Mouse (Mus musculus) midbrain, embryonic 11.5 days (tissue): ENCODE measurements around the gene Emid1. TPM values are rescaled to one million over a fixed set of nuclear protein-coding genes. Genes with fewer than 3 reads are reported as not detected.

ENCODE experiments used
- ATAC-seq: fragments of 200-750 bp; cut with Nextera tagmentation; 2 replicates; pipeline ENCODE4 v1.8.0; 2017; ENCODE audit warnings: moderate TSS enrichment, moderate library complexity; ENCODE audit not compliant: low FRiP score
- DNase-seq: peaks from one replicate; pipeline ENCODE4 v3.0.0; 2015; ENCODE audit warnings: low spot score; ENCODE audit errors: missing footprints
- H3K27ac ChIP-seq: fragments of 300-500 bp; sonication (generic); 2 replicates; pipeline ENCODE4 v1.5.1; 2014; ENCODE audit warnings: low read depth, low read length
- H3K27me3 ChIP-seq: fragments of 300-500 bp; sonication (generic); 2 replicates; pipeline ENCODE4 v1.6.1; 2014; ENCODE audit warnings: mild to moderate bottlenecking, low read length, moderate library complexity, mixed read lengths; ENCODE audit not compliant: control insufficient read depth, insufficient read depth
- H3K36me3 ChIP-seq: fragments of 300-500 bp; sonication (generic); 2 replicates; pipeline ENCODE4 v1.6.1; 2014; ENCODE audit warnings: mild to moderate bottlenecking, low read length, moderate library complexity, mixed read lengths; ENCODE audit not compliant: control insufficient read depth, insufficient read depth
- H3K4me1 ChIP-seq: fragments of 300-500 bp; sonication (generic); 2 replicates; pipeline ENCODE4 v1.6.1; 2014; ENCODE audit warnings: low read length; ENCODE audit not compliant: control insufficient read depth, insufficient read depth
- H3K4me2 ChIP-seq: fragments of 300-500 bp; sonication (generic); 2 replicates; pipeline ENCODE4 v1.6.1; 2014; ENCODE audit warnings: mild to moderate bottlenecking, moderate library complexity
- H3K4me3 ChIP-seq: fragments of 300-500 bp; sonication (generic); 2 replicates; pipeline ENCODE4 v1.5.1; 2014; ENCODE audit warnings: low read depth, low read length
- H3K9ac ChIP-seq: fragments of 300-500 bp; sonication (generic); 2 replicates; pipeline ENCODE4 v1.6.1; 2014; ENCODE audit warnings: low read length
- H3K9me3 ChIP-seq: fragments of 300-500 bp; sonication (generic); 2 replicates; pipeline ENCODE4 v1.6.1; 2016; ENCODE audit warnings: low read length; ENCODE audit not compliant: control insufficient read depth
- WGBS: fragments of 180-500 bp; shearing (Covaris S2); extraction: QIAGEN DNeasy Blood & Tissue Kit; methylation state at CpG from one replicate; pipeline ENCODE4 v1.1.7; 2014; 5-methylcytosine and 5-hydroxymethylcytosine counted together
- polyA plus RNA-seq: library from polyadenylated mRNA; unstranded; fragments of >200 nt; fragmentation: Nextera tagmentation; extraction: Ambion mirVana; gene quantifications from 2 replicates; pipeline ENCODE4 v1.2.1, GENCODE M21; 2014

The Emid1 gene
- polyA plus RNA-seq, 1 experiment from 2014 or later, result 13.7 TPM

- no peak overlapping the region for H3K27ac ChIP-seq
- WGBS, result 63% methylated on average over 9 of the region's 9 CpGs
- ATAC-seq (no peak), DNase-seq (no peak)
- H3K27me3 ChIP-seq, result no peaks in the 10 kb centered on the region
- no peaks in the 10 kb centered on the region for H3K36me3 ChIP-seq
- H3K4me1 ChIP-seq, result peaks cover 5% of the 10 kb centered on the region; the same call in 1 of the 2 replicates
- H3K4me2 ChIP-seq, result no peak overlapping the region
- no peak overlapping the region for H3K4me3 ChIP-seq
- H3K9me3 ChIP-seq, result no peaks in the 10 kb centered on the region
- H3K9ac ChIP-seq, result no peak overlapping the region
These were observed 32.8 kb upstream of the Emid1 start for GRCm38 (mm10) chr11:5184832-5185231.

- ATAC-seq (peak; percentile 50; the same call in 1 of the 2 replicates), DNase-seq (no peak)
- H3K4me1 ChIP-seq, result peaks cover 5% of the 10 kb centered on the region; the same call in 1 of the 2 replicates
- no peaks in the 10 kb centered on the region for H3K36me3 ChIP-seq
- H3K27me3 ChIP-seq, result no peaks in the 10 kb centered on the region
- H3K9me3 ChIP-seq, result no peaks in the 10 kb centered on the region
- H3K27ac ChIP-seq, result no peak overlapping the region
- no peak overlapping the region for H3K9ac ChIP-seq
- no peak overlapping the region for H3K4me2 ChIP-seq
- 22% methylated on average over 9 of the region's 9 CpGs for WGBS
- H3K4me3 ChIP-seq, result no peak overlapping the region
These were observed 32.2 kb upstream of the Emid1 start for GRCm38 (mm10) chr11:5184250-5184649.

- Histone ChIP-seq H3K36me3 (no peaks in the 10 kb centered on the region), H3K27me3 (no peaks in the 10 kb centered on the region), H3K4me1 (peaks cover 5% of the 10 kb centered on the region; the same call in 1 of the 2 replicates), H3K9me3 (no peaks in the 10 kb centered on the region), H3K27ac (no peak overlapping the region), H3K4me2 (no peak overlapping the region), H3K4me3 (no peak overlapping the region), H3K9ac (no peak overlapping the region)
- no peak for DNase-seq
- WGBS, result 70% methylated on average over 4 of the region's 4 CpGs
- ATAC-seq, result no peak
These were observed 30.8 kb upstream of the Emid1 start for GRCm38 (mm10) chr11:5182870-5183269.

GRCm38 (mm10) chr11:5181850-5182404 lies 29.9 kb upstream of the Emid1 start:
- WGBS, result 23% methylated on average over 13 of the region's 13 CpGs
- Histone ChIP-seq H3K27me3 (no peaks in the 10 kb centered on the region), H3K9me3 (no peaks in the 10 kb centered on the region), H3K4me2 (no peak overlapping the region), H3K4me3 (no peak overlapping the region), H3K27ac (no peak overlapping the region), H3K36me3 (no peaks in the 10 kb centered on the region), H3K9ac (no peak overlapping the region), H3K4me1 (peaks cover 5% of the 10 kb centered on the region; the same call in 1 of the 2 replicates)
- 0 out of 2 replicates have a peak, but pooled peaks have one; percentile 50 for ATAC-seq
- DNase-seq, result peak; percentile 99

GRCm38 (mm10) chr11:5179391-5179790 lies 27.3 kb upstream of the Emid1 start:
- ATAC-seq, result no peak
- WGBS, result 55% methylated on average over 8 of the region's 8 CpGs
- H3K36me3 ChIP-seq, result no peaks in the 10 kb centered on the region
- H3K27ac ChIP-seq, result no peak overlapping the region
- H3K27me3 ChIP-seq, result no peaks in the 10 kb centered on the region
- H3K4me2 ChIP-seq, result no peak overlapping the region
- peaks cover 3% of the 10 kb centered on the region; the same call in 1 of the 2 replicates for H3K4me1 ChIP-seq
- no peak overlapping the region for H3K9ac ChIP-seq
- H3K4me3 ChIP-seq, result no peak overlapping the region
- H3K9me3 ChIP-seq, result no peaks in the 10 kb centered on the region
- DNase-seq, result no peak

- ATAC-seq (no peak), DNase-seq (no peak)
- no peaks in the 10 kb centered on the region for H3K27me3 ChIP-seq
- H3K4me2 ChIP-seq, result no peak overlapping the region
- no peaks in the 10 kb centered on the region for H3K4me1 ChIP-seq
- 89% methylated on average over 12 of the region's 12 CpGs for WGBS
- H3K9ac ChIP-seq, result no peak overlapping the region
- H3K4me3 ChIP-seq, result no peak overlapping the region
- no peaks in the 10 kb centered on the region for H3K9me3 ChIP-seq
- no peak overlapping the region for H3K27ac ChIP-seq
- no peaks in the 10 kb centered on the region for H3K36me3 ChIP-seq
These were observed 25.1 kb upstream of the Emid1 start for GRCm38 (mm10) chr11:5177171-5177570.

GRCm38 (mm10) chr11:5176685-5177084 lies 24.6 kb upstream of the Emid1 start:
- Histone ChIP-seq H3K9ac (no peak overlapping the region), H3K27ac (no peak overlapping the region), H3K4me1 (no peaks in the 10 kb centered on the region), H3K4me2 (no peak overlapping the region), H3K4me3 (no peak overlapping the region), H3K9me3 (no peaks in the 10 kb centered on the region), H3K36me3 (no peaks in the 10 kb centered on the region), H3K27me3 (no peaks in the 10 kb centered on the region)
- no peak for ATAC-seq
- no peak for DNase-seq
- WGBS, result 83% methylated on average over 8 of the region's 8 CpGs

GRCm38 (mm10) chr11:5175866-5176265 lies 23.8 kb upstream of the Emid1 start:
- H3K4me2 ChIP-seq, result no peak overlapping the region
- no peak overlapping the region for H3K4me3 ChIP-seq
- 79% methylated on average over 2 of the region's 2 CpGs for WGBS
- H3K4me1 ChIP-seq, result no peaks in the 10 kb centered on the region
- no peaks in the 10 kb centered on the region for H3K27me3 ChIP-seq
- ATAC-seq (no peak), DNase-seq (no peak)
- no peak overlapping the region for H3K9ac ChIP-seq
- H3K36me3 ChIP-seq, result no peaks in the 10 kb centered on the region
- H3K9me3 ChIP-seq, result no peaks in the 10 kb centered on the region
- no peak overlapping the region for H3K27ac ChIP-seq

- H3K4me1 ChIP-seq, result no peaks in the 10 kb centered on the region
These were observed 23.1 kb upstream of the Emid1 start for GRCm38 (mm10) chr11:5175141-5175540.

More at GRCm38 (mm10) chr11:5175141-5175540, 23.1 kb upstream of the Emid1 start:
- H3K4me3 ChIP-seq, result no peak overlapping the region
- WGBS, result 94% methylated on average over 7 of the region's 7 CpGs
- no peaks in the 10 kb centered on the region for H3K36me3 ChIP-seq
- DNase-seq (no peak), ATAC-seq (no peak)
- H3K27me3 ChIP-seq, result no peaks in the 10 kb centered on the region
- no peak overlapping the region for H3K4me2 ChIP-seq
- H3K9ac ChIP-seq, result no peak overlapping the region
- H3K9me3 ChIP-seq, result no peaks in the 10 kb centered on the region
- H3K27ac ChIP-seq, result no peak overlapping the region
